Mouse (Mus musculus): ENCODE measurements around the gene Pskh1.

GRCm38 (mm10) chr8:105889756-105890465, 10.3 kb upstream of the Pskh1 start:
- TF ChIP-seq CTCF (IDR thresholded peaks at IDR 0.05; ENCODE audit: low read depth) (no peak), EP300 (optimal IDR thresholded peaks at IDR 0.05) (no peak)
